Mouse (Mus musculus): Measurements from ENCODE around the gene Fam25c. TPM values are rescaled to one million over a fixed set of nuclear protein-coding genes. Genes with fewer than 3 reads are reported as not detected.

Fam25c gene
- total and polyA plus RNA-seq, 2 experiments from 2014 or later, result not detected

GRCm38 (mm10) chr14:34398901-34399300, 43.7 kb upstream of the Fam25c start:
- Histone ChIP-seq H3K27me3 (ENCODE audit: insufficient read depth, low read length) (no peaks in the 10 kb centered on the region), H3K36me3 (ENCODE audit: insufficient read depth, low read length) (peaks cover 3% of the 10 kb centered on the region; the same call in 1 of the 2 replicates), H3K27ac (ENCODE audit: low read depth, low read length) (no peak overlapping the region), H3K9me3 (ENCODE audit: low read length) (no peaks in the 10 kb centered on the region), H3K4me1 (ENCODE audit: insufficient read depth, low read length) (no peaks in the 10 kb centered on the region), H3K9ac (replicated peaks; ENCODE audit: low read length, poor library complexity, severe bottlenecking) (no peak overlapping the region), H3K4me2 (ENCODE audit: low read depth, low read length, poor library complexity, severe bottlenecking) (no peak overlapping the region), H3K4me3 (ENCODE audit: low read depth, low read length) (no peak overlapping the region)
- no peak for TF ChIP-seq CTCF (IDR thresholded peaks at IDR 0.05)
- ATAC-seq (ENCODE audit: low FRiP score), result no peak
- no peak for DNase-seq (ENCODE audit: low spot score)
- WGBS, result 94% methylated on average over 21 of the region's 21 CpGs

- no peak for DNase-seq (ENCODE audit: low spot score)
- Histone ChIP-seq H3K9me3 (ENCODE audit: low read length) (no peaks in the 10 kb centered on the region), H3K36me3 (ENCODE audit: insufficient read depth, low read length) (no peaks in the 10 kb centered on the region)
These were observed 42.6 kb upstream of the Fam25c start for GRCm38 (mm10) chr14:34397871-34398270.

GRCm38 (mm10) chr14:34393295-34393694, 38.1 kb upstream of the Fam25c start:
- WGBS, result 21% methylated on average over 4 of the region's 4 CpGs
- no peak for ATAC-seq (ENCODE audit: low FRiP score)
- DNase-seq (ENCODE audit: low spot score), result no peak
- Histone ChIP-seq H3K27ac (ENCODE audit: low read depth, low read length) (no peak overlapping the region), H3K36me3 (ENCODE audit: insufficient read depth, low read length) (no peaks in the 10 kb centered on the region), H3K4me3 (ENCODE audit: low read depth, low read length) (no peak overlapping the region), H3K9me3 (ENCODE audit: low read length) (no peaks in the 10 kb centered on the region), H3K4me1 (ENCODE audit: insufficient read depth, low read length) (no peaks in the 10 kb centered on the region), H3K4me2 (ENCODE audit: low read depth, low read length, poor library complexity, severe bottlenecking) (no peak overlapping the region), H3K9ac (replicated peaks; ENCODE audit: low read length, poor library complexity, severe bottlenecking) (no peak overlapping the region), H3K27me3 (ENCODE audit: insufficient read depth, low read length) (no peaks in the 10 kb centered on the region)
- no peak for TF ChIP-seq CTCF (IDR thresholded peaks at IDR 0.05)

More at GRCm38 (mm10) chr14:34397871-34398270, 42.6 kb upstream of the Fam25c start:
- H3K4me1 ChIP-seq (ENCODE audit: insufficient read depth, low read length), result no peaks in the 10 kb centered on the region
- H3K27ac ChIP-seq (ENCODE audit: low read depth, low read length), result no peak overlapping the region
- no peak for TF ChIP-seq CTCF (IDR thresholded peaks at IDR 0.05)
- H3K4me3 ChIP-seq (ENCODE audit: low read depth, low read length), result no peak overlapping the region
- H3K4me2 ChIP-seq (ENCODE audit: low read depth, low read length, poor library complexity, severe bottlenecking), result no peak overlapping the region
- no peaks in the 10 kb centered on the region for H3K27me3 ChIP-seq (ENCODE audit: insufficient read depth, low read length)
- ATAC-seq (ENCODE audit: low FRiP score), result no peak
- no peak overlapping the region for H3K9ac ChIP-seq (replicated peaks; ENCODE audit: low read length, poor library complexity, severe bottlenecking)
- WGBS, result 96% methylated on average over 5 of the region's 5 CpGs

- Histone ChIP-seq H3K36me3 (ENCODE audit: insufficient read depth, low read length) (no peaks in the 10 kb centered on the region), H3K27me3 (ENCODE audit: insufficient read depth, low read length) (no peaks in the 10 kb centered on the region), H3K4me2 (ENCODE audit: low read depth, low read length, poor library complexity, severe bottlenecking) (no peak overlapping the region), H3K4me1 (ENCODE audit: insufficient read depth, low read length) (no peaks in the 10 kb centered on the region), H3K4me3 (ENCODE audit: low read depth, low read length) (no peak overlapping the region), H3K9ac (replicated peaks; ENCODE audit: low read length, poor library complexity, severe bottlenecking) (no peak overlapping the region), H3K9me3 (ENCODE audit: low read length) (no peaks in the 10 kb centered on the region), H3K27ac (ENCODE audit: low read depth, low read length) (no peak overlapping the region)
- 89% methylated on average over 7 of the region's 9 CpGs for WGBS
- ATAC-seq (ENCODE audit: low FRiP score) (no peak), DNase-seq (ENCODE audit: low spot score) (no peak)
- no peak for TF ChIP-seq CTCF (IDR thresholded peaks at IDR 0.05)
These were observed 27.9 kb upstream of the Fam25c start for GRCm38 (mm10) chr14:34382921-34383704.

GRCm38 (mm10) chr14:34378560-34379331, 23.5 kb upstream of the Fam25c start:
- no peak overlapping the region for H3K4me3 ChIP-seq (ENCODE audit: low read depth, low read length)
- H3K9ac ChIP-seq (replicated peaks; ENCODE audit: low read length, poor library complexity, severe bottlenecking), result no peak overlapping the region
- ATAC-seq (ENCODE audit: low FRiP score) (peak; percentile 41; the same call in 1 of the 2 replicates), DNase-seq (ENCODE audit: low spot score) (peak; percentile 55)
- H3K9me3 ChIP-seq (ENCODE audit: low read length), result no peaks in the 10 kb centered on the region
- H3K27ac ChIP-seq (ENCODE audit: low read depth, low read length), result no peak overlapping the region
- H3K36me3 ChIP-seq (ENCODE audit: insufficient read depth, low read length), result no peaks in the 10 kb centered on the region
- WGBS, result 43% methylated on average over 11 of the region's 11 CpGs
- no peaks in the 10 kb centered on the region for H3K4me1 ChIP-seq (ENCODE audit: insufficient read depth, low read length)
- TF ChIP-seq CTCF (IDR thresholded peaks at IDR 0.05), result no peak
- no peak overlapping the region for H3K4me2 ChIP-seq (ENCODE audit: low read depth, low read length, poor library complexity, severe bottlenecking)
- H3K27me3 ChIP-seq (ENCODE audit: insufficient read depth, low read length), result no peaks in the 10 kb centered on the region

GRCm38 (mm10) chr14:34377121-34377520, 21.9 kb upstream of the Fam25c start:
- no peak overlapping the region for H3K4me3 ChIP-seq (ENCODE audit: low read depth, low read length)
- no peaks in the 10 kb centered on the region for H3K27me3 ChIP-seq (ENCODE audit: insufficient read depth, low read length)
- H3K27ac ChIP-seq (ENCODE audit: low read depth, low read length), result no peak overlapping the region
- H3K4me2 ChIP-seq (ENCODE audit: low read depth, low read length, poor library complexity, severe bottlenecking), result no peak overlapping the region
- TF ChIP-seq CTCF (IDR thresholded peaks at IDR 0.05), result no peak
- H3K9me3 ChIP-seq (ENCODE audit: low read length), result no peaks in the 10 kb centered on the region
- H3K4me1 ChIP-seq (ENCODE audit: insufficient read depth, low read length), result no peaks in the 10 kb centered on the region
- WGBS, result 79% methylated on average over 4 of the region's 4 CpGs
- ATAC-seq (ENCODE audit: low FRiP score) (no peak), DNase-seq (ENCODE audit: low spot score) (no peak)
- no peak overlapping the region for H3K9ac ChIP-seq (replicated peaks; ENCODE audit: low read length, poor library complexity, severe bottlenecking)
- H3K36me3 ChIP-seq (ENCODE audit: insufficient read depth, low read length), result no peaks in the 10 kb centered on the region
